Mouse (Mus musculus): ENCODE measurements at regions not wholly inside any gene's neighbourhood (a gene's known extent, or its start where the extent isn't known, plus 50 kb on each side); places are given as distances from the start of the nearest gene placed in this dataset.

DNA sequence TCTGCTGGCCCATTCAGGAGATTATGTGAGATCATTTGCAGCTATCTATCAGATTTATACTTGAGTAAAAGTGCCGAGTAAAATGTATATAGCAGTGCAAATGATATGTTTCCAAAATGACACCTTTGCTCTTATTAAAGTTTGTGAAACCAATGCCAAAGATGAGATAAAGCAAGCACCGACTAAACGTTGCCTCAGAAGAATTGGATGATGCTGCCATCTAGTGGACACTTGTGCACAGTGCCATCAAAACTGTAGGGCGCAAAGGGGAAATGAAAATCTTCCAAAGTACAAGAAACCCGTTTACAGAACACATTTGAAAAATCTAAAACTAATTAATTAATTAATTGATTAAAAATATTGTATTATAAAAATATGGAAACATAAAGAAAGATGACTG lies 127.2 kb downstream of the Atxn7l3b start:
- no peaks in the 10 kb centered on the region for H3K4me1 ChIP-seq (ENCODE audit: control insufficient read depth, low read depth, low read length)
- H3K27ac ChIP-seq (ENCODE audit: low read length), result no peak overlapping the region
- H3K4me2 ChIP-seq (ENCODE audit: low read depth, low read length), result no peak overlapping the region
- WGBS (ENCODE audit: insufficient replicate concordance), result 4% methylated on average over 5 of the region's 5 CpGs
- no peak overlapping the region for H3K4me3 ChIP-seq (ENCODE audit: low read depth, low read length)
- no peaks in the 10 kb centered on the region for H3K27me3 ChIP-seq (ENCODE audit: control insufficient read depth, insufficient read depth, low read depth, low read length)
- no peak overlapping the region for H3K9ac ChIP-seq (ENCODE audit: low read depth, low read length)
- ATAC-seq (ENCODE audit: low read depth), result no peak
- no peaks in the 10 kb centered on the region for H3K36me3 ChIP-seq (ENCODE audit: control insufficient read depth, insufficient read depth)
- no peaks in the 10 kb centered on the region for H3K9me3 ChIP-seq (replicated peaks; ENCODE audit: control insufficient read depth, low read length)

DNA sequence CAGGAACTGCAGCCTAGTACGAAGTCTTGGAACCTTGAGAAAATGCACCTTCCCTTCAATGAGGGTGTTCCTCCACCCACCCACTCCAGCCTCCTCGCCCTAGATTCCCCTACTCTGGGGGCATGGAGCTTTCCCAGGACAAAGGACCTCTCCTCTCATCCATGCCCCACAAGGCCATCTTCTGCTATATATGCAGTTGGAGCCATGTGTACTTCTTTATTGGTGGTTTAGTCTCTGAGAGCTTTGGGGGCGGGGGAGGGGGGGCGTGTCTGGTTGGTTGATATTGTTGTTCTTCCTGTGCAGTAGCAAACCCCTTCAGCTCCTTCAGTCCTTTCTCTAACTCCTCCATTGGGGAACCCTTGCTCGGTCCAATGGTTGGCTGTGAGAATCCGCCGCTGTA lies 130.2 kb downstream of the Atxn7l3b start:
- Histone ChIP-seq H3K4me3 (ENCODE audit: low read depth, low read length) (no peak overlapping the region), H3K27ac (ENCODE audit: low read length) (no peak overlapping the region)

DNA sequence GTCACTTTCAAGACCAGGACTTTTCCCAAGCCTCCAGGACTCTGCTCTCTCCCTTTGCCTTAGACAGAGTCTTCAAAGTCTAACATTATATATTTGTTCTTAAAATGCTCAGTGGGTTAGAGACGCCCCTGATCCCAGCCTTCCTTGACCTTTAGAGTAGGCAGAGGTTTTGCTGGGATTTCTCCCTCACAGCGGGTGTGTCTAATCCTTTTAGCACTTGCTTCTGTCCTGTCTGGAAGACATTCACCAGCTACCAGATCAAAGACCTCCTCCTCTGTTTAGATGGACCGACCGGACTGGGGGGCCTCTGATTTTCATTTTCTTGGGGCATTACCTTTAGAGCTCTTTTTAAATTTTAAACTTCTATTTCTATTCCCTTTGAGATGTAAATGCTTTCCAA lies 130.7 kb downstream of the Atxn7l3b start:
- H3K27ac ChIP-seq (ENCODE audit: low read length), result no peak overlapping the region
- no peaks in the 10 kb centered on the region for H3K4me1 ChIP-seq (ENCODE audit: control insufficient read depth, low read depth, low read length)
- 28% methylated on average over 4 of the region's 4 CpGs for WGBS (ENCODE audit: insufficient replicate concordance)
- H3K4me3 ChIP-seq (ENCODE audit: low read depth, low read length), result no peak overlapping the region
- no peaks in the 10 kb centered on the region for H3K27me3 ChIP-seq (ENCODE audit: control insufficient read depth, insufficient read depth, low read depth, low read length)
- H3K36me3 ChIP-seq (ENCODE audit: control insufficient read depth, insufficient read depth), result no peaks in the 10 kb centered on the region
- H3K4me2 ChIP-seq (ENCODE audit: low read depth, low read length), result no peak overlapping the region
- no peaks in the 10 kb centered on the region for H3K9me3 ChIP-seq (replicated peaks; ENCODE audit: control insufficient read depth, low read length)
- ATAC-seq (ENCODE audit: low read depth), result no peak
- no peak overlapping the region for H3K9ac ChIP-seq (ENCODE audit: low read depth, low read length)

More for the DNA sequence above, 130.2 kb downstream of the Atxn7l3b start:
- 61% methylated on average over 7 of the region's 7 CpGs for WGBS (ENCODE audit: insufficient replicate concordance)
- ATAC-seq (ENCODE audit: low read depth), result no peak
- Histone ChIP-seq H3K9me3 (replicated peaks; ENCODE audit: control insufficient read depth, low read length) (no peaks in the 10 kb centered on the region), H3K9ac (ENCODE audit: low read depth, low read length) (no peak overlapping the region), H3K36me3 (ENCODE audit: control insufficient read depth, insufficient read depth) (no peaks in the 10 kb centered on the region), H3K4me1 (ENCODE audit: control insufficient read depth, low read depth, low read length) (no peaks in the 10 kb centered on the region), H3K27me3 (ENCODE audit: control insufficient read depth, insufficient read depth, low read depth, low read length) (no peaks in the 10 kb centered on the region), H3K4me2 (ENCODE audit: low read depth, low read length) (no peak overlapping the region)

- no peak overlapping the region for H3K4me3 ChIP-seq (ENCODE audit: low read depth, low read length)
- ATAC-seq (ENCODE audit: low read depth), result no peak
- H3K27ac ChIP-seq (ENCODE audit: low read length), result no peak overlapping the region
- H3K36me3 ChIP-seq (ENCODE audit: control insufficient read depth, insufficient read depth), result no peaks in the 10 kb centered on the region
- H3K4me2 ChIP-seq (ENCODE audit: low read depth, low read length), result no peak overlapping the region
- 16% methylated on average over 1 of the region's 1 CpGs for WGBS (ENCODE audit: insufficient replicate concordance)
- H3K4me1 ChIP-seq (ENCODE audit: control insufficient read depth, low read depth, low read length), result no peaks in the 10 kb centered on the region
- no peaks in the 10 kb centered on the region for H3K27me3 ChIP-seq (ENCODE audit: control insufficient read depth, insufficient read depth, low read depth, low read length)
- no peak overlapping the region for H3K9ac ChIP-seq (ENCODE audit: low read depth, low read length)
- no peaks in the 10 kb centered on the region for H3K9me3 ChIP-seq (replicated peaks; ENCODE audit: control insufficient read depth, low read length)
Measured at GRCm38 (mm10) chr10:112795938-112796337, 132.9 kb downstream of the Atxn7l3b start.

- no peak overlapping the region for H3K4me2 ChIP-seq (ENCODE audit: low read depth, low read length)
- no peaks in the 10 kb centered on the region for H3K27me3 ChIP-seq (ENCODE audit: control insufficient read depth, insufficient read depth, low read depth, low read length)
- no peaks in the 10 kb centered on the region for H3K4me1 ChIP-seq (ENCODE audit: control insufficient read depth, low read depth, low read length)
- no peak overlapping the region for H3K27ac ChIP-seq (ENCODE audit: low read length)
- H3K9me3 ChIP-seq (replicated peaks; ENCODE audit: control insufficient read depth, low read length), result no peaks in the 10 kb centered on the region
- WGBS (ENCODE audit: insufficient replicate concordance), result 71% methylated on average over 1 of the region's 1 CpGs
- H3K4me3 ChIP-seq (ENCODE audit: low read depth, low read length), result no peak overlapping the region
- no peak overlapping the region for H3K9ac ChIP-seq (ENCODE audit: low read depth, low read length)
- ATAC-seq (ENCODE audit: low read depth), result no peak
- H3K36me3 ChIP-seq (ENCODE audit: control insufficient read depth, insufficient read depth), result no peaks in the 10 kb centered on the region
Measured at GRCm38 (mm10) chr10:112795473-112795872, 133.3 kb downstream of the Atxn7l3b start.

- 53% methylated on average over 3 of the region's 3 CpGs for WGBS (ENCODE audit: insufficient replicate concordance)
- no peaks in the 10 kb centered on the region for H3K27me3 ChIP-seq (ENCODE audit: control insufficient read depth, insufficient read depth, low read depth, low read length)
- H3K4me1 ChIP-seq (ENCODE audit: control insufficient read depth, low read depth, low read length), result no peaks in the 10 kb centered on the region
- H3K9ac ChIP-seq (ENCODE audit: low read depth, low read length), result no peak overlapping the region
- no peak overlapping the region for H3K27ac ChIP-seq (ENCODE audit: low read length)
- no peak overlapping the region for H3K4me2 ChIP-seq (ENCODE audit: low read depth, low read length)
- no peak for ATAC-seq (ENCODE audit: low read depth)
- no peaks in the 10 kb centered on the region for H3K36me3 ChIP-seq (ENCODE audit: control insufficient read depth, insufficient read depth)
- H3K4me3 ChIP-seq (ENCODE audit: low read depth, low read length), result no peak overlapping the region
- H3K9me3 ChIP-seq (replicated peaks; ENCODE audit: control insufficient read depth, low read length), result no peaks in the 10 kb centered on the region
Measured at GRCm38 (mm10) chr10:112788236-112788635, 140.6 kb downstream of the Atxn7l3b start.

- H3K27ac ChIP-seq (ENCODE audit: low read length), result no peak overlapping the region
- H3K9me3 ChIP-seq (replicated peaks; ENCODE audit: control insufficient read depth, low read length), result no peaks in the 10 kb centered on the region
- no peak for ATAC-seq (ENCODE audit: low read depth)
- H3K4me3 ChIP-seq (ENCODE audit: low read depth, low read length), result no peak overlapping the region
- H3K9ac ChIP-seq (ENCODE audit: low read depth, low read length), result no peak overlapping the region
- no peak overlapping the region for H3K4me2 ChIP-seq (ENCODE audit: low read depth, low read length)
- H3K27me3 ChIP-seq (ENCODE audit: control insufficient read depth, insufficient read depth, low read depth, low read length), result no peaks in the 10 kb centered on the region
- no peaks in the 10 kb centered on the region for H3K36me3 ChIP-seq (ENCODE audit: control insufficient read depth, insufficient read depth)
- no peaks in the 10 kb centered on the region for H3K4me1 ChIP-seq (ENCODE audit: control insufficient read depth, low read depth, low read length)
- 73% methylated on average over 10 of the region's 10 CpGs for WGBS (ENCODE audit: insufficient replicate concordance)
Measured at GRCm38 (mm10) chr10:112774262-112774661, 154.5 kb downstream of the Atxn7l3b start.

DNA sequence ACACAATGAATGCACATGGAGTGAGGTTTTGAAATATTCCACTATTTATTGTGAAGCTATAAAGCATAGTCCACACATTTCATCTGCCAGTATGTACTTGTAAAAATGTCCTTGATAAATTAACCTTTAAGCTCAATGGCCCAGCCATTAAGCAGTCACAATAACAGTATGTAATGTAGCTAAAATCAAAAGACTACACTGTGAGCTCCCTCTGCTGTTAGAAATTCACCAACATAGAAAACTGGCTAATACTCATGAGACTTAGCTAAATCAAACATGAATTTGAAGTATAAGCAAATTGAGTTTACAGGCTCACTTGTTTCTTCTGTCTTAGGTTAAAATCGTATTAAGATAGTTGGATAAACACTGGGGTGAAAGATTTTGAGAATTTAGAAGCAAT lies 182.1 kb downstream of the Atxn7l3b start:
- no peak for ATAC-seq (ENCODE audit: low read depth)
- no peaks in the 10 kb centered on the region for H3K9me3 ChIP-seq (replicated peaks; ENCODE audit: control insufficient read depth, low read length)
- no peaks in the 10 kb centered on the region for H3K4me1 ChIP-seq (ENCODE audit: control insufficient read depth, low read depth, low read length)
- H3K36me3 ChIP-seq (ENCODE audit: control insufficient read depth, insufficient read depth), result no peaks in the 10 kb centered on the region
- H3K27ac ChIP-seq (ENCODE audit: low read length), result no peak overlapping the region
- no peak overlapping the region for H3K4me2 ChIP-seq (ENCODE audit: low read depth, low read length)
- no peaks in the 10 kb centered on the region for H3K27me3 ChIP-seq (ENCODE audit: control insufficient read depth, insufficient read depth, low read depth, low read length)
- no peak overlapping the region for H3K4me3 ChIP-seq (ENCODE audit: low read depth, low read length)
- 21% methylated on average over 1 of the region's 1 CpGs for WGBS (ENCODE audit: insufficient replicate concordance)
- H3K9ac ChIP-seq (ENCODE audit: low read depth, low read length), result no peak overlapping the region

DNA sequence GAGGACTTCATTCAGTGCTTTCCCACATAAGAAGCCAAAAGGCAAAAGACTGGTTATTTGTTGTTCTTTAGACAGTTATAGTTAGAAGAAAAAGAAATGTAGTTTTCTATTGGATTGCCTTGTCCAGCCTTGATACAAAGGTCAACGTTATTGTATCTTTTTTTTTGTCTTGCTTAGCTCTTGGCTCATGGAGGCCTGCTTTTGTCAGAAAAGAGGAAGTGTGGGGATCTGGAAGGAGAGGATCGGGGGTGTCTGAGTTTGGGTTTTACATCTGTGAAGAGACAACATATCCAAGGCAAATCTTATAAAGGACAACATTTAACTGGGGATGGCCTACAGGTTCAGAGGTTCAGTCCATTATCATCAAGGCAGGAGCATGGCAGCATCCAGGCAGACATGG lies 185.3 kb downstream of the Atxn7l3b start:
- no peak overlapping the region for H3K4me2 ChIP-seq (ENCODE audit: low read depth, low read length)
- no peaks in the 10 kb centered on the region for H3K9me3 ChIP-seq (replicated peaks; ENCODE audit: control insufficient read depth, low read length)
- 24% methylated on average over 2 of the region's 2 CpGs for WGBS (ENCODE audit: insufficient replicate concordance)
- no peaks in the 10 kb centered on the region for H3K4me1 ChIP-seq (ENCODE audit: control insufficient read depth, low read depth, low read length)
- no peak overlapping the region for H3K9ac ChIP-seq (ENCODE audit: low read depth, low read length)
- no peak overlapping the region for H3K27ac ChIP-seq (ENCODE audit: low read length)
- H3K27me3 ChIP-seq (ENCODE audit: control insufficient read depth, insufficient read depth, low read depth, low read length), result no peaks in the 10 kb centered on the region
- no peak overlapping the region for H3K4me3 ChIP-seq (ENCODE audit: low read depth, low read length)
- no peaks in the 10 kb centered on the region for H3K36me3 ChIP-seq (ENCODE audit: control insufficient read depth, insufficient read depth)
- no peak for ATAC-seq (ENCODE audit: low read depth)

- Histone ChIP-seq H3K9me3 (replicated peaks; ENCODE audit: control insufficient read depth, low read length) (no peaks in the 10 kb centered on the region), H3K36me3 (ENCODE audit: control insufficient read depth, insufficient read depth) (no peaks in the 10 kb centered on the region), H3K27me3 (ENCODE audit: control insufficient read depth, insufficient read depth, low read depth, low read length) (no peaks in the 10 kb centered on the region), H3K4me3 (ENCODE audit: low read depth, low read length) (no peak overlapping the region), H3K9ac (ENCODE audit: low read depth, low read length) (no peak overlapping the region), H3K27ac (ENCODE audit: low read length) (no peak overlapping the region), H3K4me2 (ENCODE audit: low read depth, low read length) (no peak overlapping the region), H3K4me1 (ENCODE audit: control insufficient read depth, low read depth, low read length) (no peaks in the 10 kb centered on the region)
- ATAC-seq (ENCODE audit: low read depth), result no peak
- 72% methylated on average over 8 of the region's 8 CpGs for WGBS (ENCODE audit: insufficient replicate concordance)
Measured at GRCm38 (mm10) chr10:112742123-112742522, 186.7 kb downstream of the Atxn7l3b start.

Measured in liver, embryonic 16.5 days (tissue).